Mouse (Mus musculus): ENCODE measurements at regions not wholly inside any gene's neighbourhood (a gene's known extent, or its start where the extent isn't known, plus 50 kb on each side); places are given as distances from the start of the nearest gene placed in this dataset.

GRCm38 (mm10) chr14:16172261-16172660 is 76.8 kb upstream of the Ngly1 start:
- H3K27me3 ChIP-seq (ENCODE audit: control insufficient read depth, insufficient read depth, low read length), result no peaks in the 10 kb centered on the region
- TF ChIP-seq CTCF (IDR thresholded peaks at IDR 0.05; ENCODE audit: low read depth), result no peak
- TF ChIP-seq EP300 (IDR thresholded peaks at IDR 0.05; ENCODE audit: low read depth), result no peak
- no peak overlapping the region for H3K9ac ChIP-seq (replicated peaks; ENCODE audit: low read depth, low read length)
- 56% methylated on average over 3 of the region's 3 CpGs for WGBS
- DNase-seq (ENCODE audit: low spot score) (no peak), ATAC-seq (ENCODE audit: insufficient read depth, low read depth) (no peak)
- no peaks in the 10 kb centered on the region for H3K36me3 ChIP-seq (replicated peaks; ENCODE audit: control insufficient read depth, insufficient read depth, low read length)
- H3K9me3 ChIP-seq (replicated peaks; ENCODE audit: control insufficient read depth, low read length), result no peaks in the 10 kb centered on the region
- H3K4me2 ChIP-seq (ENCODE audit: low read depth, low read length), result no peak overlapping the region
- H3K27ac ChIP-seq (ENCODE audit: low read depth), result peak overlapping the region; percentile 34; the same call in 1 of the 2 replicates
- H3K4me3 ChIP-seq (ENCODE audit: low read depth, low read length), result no peak overlapping the region
- no peaks in the 10 kb centered on the region for H3K4me1 ChIP-seq (ENCODE audit: control insufficient read depth, insufficient read depth)

- WGBS, result 58% methylated on average over 3 of the region's 3 CpGs
- Histone ChIP-seq H3K9ac (replicated peaks; ENCODE audit: low read depth, low read length) (no peak overlapping the region), H3K4me2 (ENCODE audit: low read depth, low read length) (no peak overlapping the region), H3K4me1 (ENCODE audit: control insufficient read depth, insufficient read depth) (no peaks in the 10 kb centered on the region), H3K4me3 (ENCODE audit: low read depth, low read length) (no peak overlapping the region), H3K27ac (ENCODE audit: low read depth) (peak overlapping the region; percentile 51; the same call in 1 of the 2 replicates), H3K9me3 (replicated peaks; ENCODE audit: control insufficient read depth, low read length) (no peaks in the 10 kb centered on the region), H3K36me3 (replicated peaks; ENCODE audit: control insufficient read depth, insufficient read depth, low read length) (no peaks in the 10 kb centered on the region), H3K27me3 (ENCODE audit: control insufficient read depth, insufficient read depth, low read length) (no peaks in the 10 kb centered on the region)
- TF ChIP-seq EP300 (IDR thresholded peaks at IDR 0.05; ENCODE audit: low read depth), result no peak
- TF ChIP-seq CTCF (IDR thresholded peaks at IDR 0.05; ENCODE audit: low read depth), result no peak
- DNase-seq (ENCODE audit: low spot score), result no peak
- ATAC-seq (ENCODE audit: insufficient read depth, low read depth), result no peak
These were observed 75.8 kb upstream of the Ngly1 start for GRCm38 (mm10) chr14:16173292-16173691.

GRCm38 (mm10) chr14:16178227-16178626 is 70.9 kb upstream of the Ngly1 start:
- DNase-seq (ENCODE audit: low spot score), result no peak
- ATAC-seq (ENCODE audit: insufficient read depth, low read depth), result no peak
- Histone ChIP-seq H3K27ac (ENCODE audit: low read depth) (no peak overlapping the region), H3K4me2 (ENCODE audit: low read depth, low read length) (no peak overlapping the region), H3K9me3 (replicated peaks; ENCODE audit: control insufficient read depth, low read length) (no peaks in the 10 kb centered on the region), H3K36me3 (replicated peaks; ENCODE audit: control insufficient read depth, insufficient read depth, low read length) (no peaks in the 10 kb centered on the region), H3K9ac (replicated peaks; ENCODE audit: low read depth, low read length) (no peak overlapping the region), H3K27me3 (ENCODE audit: control insufficient read depth, insufficient read depth, low read length) (no peaks in the 10 kb centered on the region), H3K4me3 (ENCODE audit: low read depth, low read length) (no peak overlapping the region), H3K4me1 (ENCODE audit: control insufficient read depth, insufficient read depth) (no peaks in the 10 kb centered on the region)
- 78% methylated on average over 3 of the region's 3 CpGs for WGBS
- TF ChIP-seq EP300 (IDR thresholded peaks at IDR 0.05; ENCODE audit: low read depth), result no peak
- no peak for TF ChIP-seq CTCF (IDR thresholded peaks at IDR 0.05; ENCODE audit: low read depth)

- H3K36me3 ChIP-seq (replicated peaks; ENCODE audit: control insufficient read depth, insufficient read depth, low read length), result no peaks in the 10 kb centered on the region
- peak overlapping the region; percentile 1; the same call in 1 of the 2 replicates for H3K27ac ChIP-seq (ENCODE audit: low read depth)
- no peaks in the 10 kb centered on the region for H3K9me3 ChIP-seq (replicated peaks; ENCODE audit: control insufficient read depth, low read length)
- ATAC-seq (ENCODE audit: insufficient read depth, low read depth) (no peak), DNase-seq (ENCODE audit: low spot score) (no peak)
- no peaks in the 10 kb centered on the region for H3K27me3 ChIP-seq (ENCODE audit: control insufficient read depth, insufficient read depth, low read length)
- H3K9ac ChIP-seq (replicated peaks; ENCODE audit: low read depth, low read length), result no peak overlapping the region
- TF ChIP-seq EP300 (IDR thresholded peaks at IDR 0.05; ENCODE audit: low read depth) (no peak), CTCF (IDR thresholded peaks at IDR 0.05; ENCODE audit: low read depth) (no peak)
- 61% methylated on average over 2 of the region's 2 CpGs for WGBS
- no peaks in the 10 kb centered on the region for H3K4me1 ChIP-seq (ENCODE audit: control insufficient read depth, insufficient read depth)
- H3K4me3 ChIP-seq (ENCODE audit: low read depth, low read length), result no peak overlapping the region
- no peak overlapping the region for H3K4me2 ChIP-seq (ENCODE audit: low read depth, low read length)
These were observed 67.3 kb upstream of the Ngly1 start for GRCm38 (mm10) chr14:16181822-16182221.

GRCm38 (mm10) chr14:16185246-16185645 is 63.8 kb upstream of the Ngly1 start:
- H3K27me3 ChIP-seq (ENCODE audit: control insufficient read depth, insufficient read depth, low read length), result no peaks in the 10 kb centered on the region
- H3K9ac ChIP-seq (replicated peaks; ENCODE audit: low read depth, low read length), result no peak overlapping the region
- H3K4me1 ChIP-seq (ENCODE audit: control insufficient read depth, insufficient read depth), result no peaks in the 10 kb centered on the region
- H3K4me3 ChIP-seq (ENCODE audit: low read depth, low read length), result no peak overlapping the region
- H3K4me2 ChIP-seq (ENCODE audit: low read depth, low read length), result no peak overlapping the region
- ATAC-seq (ENCODE audit: insufficient read depth, low read depth), result no peak
- no peaks in the 10 kb centered on the region for H3K9me3 ChIP-seq (replicated peaks; ENCODE audit: control insufficient read depth, low read length)
- DNase-seq (ENCODE audit: low spot score), result no peak
- H3K36me3 ChIP-seq (replicated peaks; ENCODE audit: control insufficient read depth, insufficient read depth, low read length), result no peaks in the 10 kb centered on the region
- no peak overlapping the region for H3K27ac ChIP-seq (ENCODE audit: low read depth)
- no peak for TF ChIP-seq CTCF (IDR thresholded peaks at IDR 0.05; ENCODE audit: low read depth)
- no peak for TF ChIP-seq EP300 (IDR thresholded peaks at IDR 0.05; ENCODE audit: low read depth)
